ENCODE assay signal across 8 mouse cellular contexts in genomic region chr8:120828279-120828678, GRCm38 (mm10).
A peak's percentile ranks its signal among the peaks of the same experiment; 100 is the strongest.
DNase-seq lines count a peak whose midpoint lies in the region; ATAC-seq and TF ChIP-seq lines count a peak whose summit lies in the region.

No protein-coding gene starts in this region.

- no peak overlapping the region for H3K4me2 ChIP-seq in heart, embryonic 11.5 days

- DNase-seq in heart, postnatal 14 days = peak; percentile 58 to 64
- peak; percentile 54 for DNase-seq in 416B (ENCODE audit: low read depth)
- DNase-seq in G1E (ENCODE audit: low spot score) = no peak
- peak; percentile 53 for DNase-seq in embryo, embryonic 9.5 days (ENCODE audit: extremely low spot score)
- peak; percentile 49 to 83 for DNase-seq in thymus, postnatal 10 days (ENCODE audit: low spot score in 2 of 2)
- DNase-seq in left cerebral cortex, adult 11 months (ENCODE audit: low spot score) = no peak

- H3K4me3 ChIP-seq in heart, embryonic 11.5 days (ENCODE audit: low read depth, low read length) = no peak overlapping the region
- H3K4me3 ChIP-seq in G1E (ENCODE audit: low read depth, low read length) = no peak overlapping the region

- intact Hi-C loops in heart, postnatal 14 days (cut with DNase I) = loop anchor here (10.0 kb wide), 1 partner anchor 687 kb away; no protein-coding TSS in a partner anchor

- H3K9me3 ChIP-seq in heart, embryonic 11.5 days (replicated peaks; ENCODE audit: control insufficient read depth, low read length) = no peaks in the 10 kb centered on the region
- peaks cover 89% of the 10 kb centered on the region for H3K9me3 ChIP-seq in G1E (replicated peaks)

- H3K27me3 ChIP-seq in heart, embryonic 11.5 days (ENCODE audit: control insufficient read depth, insufficient read depth, low read length) = peaks cover 46% of the 10 kb centered on the region
- H3K27me3 ChIP-seq in G1E (ENCODE audit: insufficient read depth, low read length) = no peaks in the 10 kb centered on the region

- 9% methylated on average over 14 of the region's 14 CpGs for WGBS in heart, embryonic 11.5 days (ENCODE audit: insufficient replicate concordance)

- no peak overlapping the region for H3K27ac ChIP-seq in heart, embryonic 11.5 days (ENCODE audit: low read depth, low read length)

- H3K36me3 ChIP-seq in heart, embryonic 11.5 days (ENCODE audit: control insufficient read depth, insufficient read depth, low read length) = no peaks in the 10 kb centered on the region
- no peaks in the 10 kb centered on the region for H3K36me3 ChIP-seq in G1E (replicated peaks)

- no peak for ATAC-seq in heart, embryonic 11.5 days (replicated peaks; ENCODE audit: insufficient number of reproducible peaks, low FRiP score, low TSS enrichment)
- no peak for ATAC-seq in G1E (ENCODE audit: extremely low read depth, insufficient number of reproducible peaks, low FRiP score, poor library complexity, severe bottlenecking)
- peak; percentile 79 for ATAC-seq in megakaryocyte-erythroid progenitor cell, adult 5-6 weeks (replicated peaks; ENCODE audit: low FRiP score, low TSS enrichment, poor library complexity, severe bottlenecking)

- H3K4me1 ChIP-seq in heart, embryonic 11.5 days (ENCODE audit: control insufficient read depth, insufficient read depth, low read length) = peaks cover 24% of the 10 kb centered on the region
- H3K4me1 ChIP-seq in G1E (ENCODE audit: insufficient read depth, low read depth, low read length) = no peaks in the 10 kb centered on the region

- H3K9ac ChIP-seq in heart, embryonic 11.5 days (ENCODE audit: low read depth, low read length) = no peak overlapping the region

- 0 out of 2 replicates have a peak, but pooled peaks have one; percentile 10 for TF ChIP-seq CTCF in G1E (IDR thresholded peaks at IDR 0.05; ENCODE audit: low read depth, low read length)

Comparison
In these comparisons a context has a peak if more than half of its experiments do, and no peak if none do; other contexts are left out.
1. DNase-seq: peak in heart, postnatal 14 days (2 of 2), 416B (single experiment), embryo, embryonic 9.5 days (single experiment) and thymus, postnatal 10 days (2 of 2); none in G1E (single experiment) and left cerebral cortex, adult 11 months (single experiment).